Mouse (Mus musculus) spleen, embryonic (tissue): ENCODE data around the gene Rbfox3.

ENCODE experiments used
- CTCF ChIA-PET: fragments of 350-600 bp; sonication (Branson Sonifier 250); formaldehyde crosslinking; loops from one replicate; lab custom pipeline; 2022; lab: Charles Lee

Gene Rbfox3

DNA sequence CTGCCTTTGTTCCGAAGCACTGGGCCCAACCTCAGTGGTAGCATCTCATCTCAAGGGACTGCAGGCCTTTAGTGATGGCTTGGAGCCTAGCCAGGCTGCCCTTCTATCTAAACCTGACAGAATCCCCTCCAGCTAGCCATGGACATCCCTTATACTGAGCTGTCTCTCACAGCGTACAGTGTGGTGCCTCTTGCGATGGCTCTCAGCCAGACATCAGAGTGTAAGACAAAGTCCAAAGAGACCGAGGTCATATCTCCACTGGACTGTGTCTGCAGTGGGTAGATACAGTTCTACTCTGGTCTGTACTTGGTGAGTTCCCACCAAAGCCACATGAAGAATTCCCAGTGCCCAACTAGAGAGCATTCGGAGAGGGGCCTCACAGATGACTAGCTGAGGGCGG is 240.2 kb downstream of the Rbfox3 start:
- CTCF ChIA-PET: no interaction called here

DNA sequence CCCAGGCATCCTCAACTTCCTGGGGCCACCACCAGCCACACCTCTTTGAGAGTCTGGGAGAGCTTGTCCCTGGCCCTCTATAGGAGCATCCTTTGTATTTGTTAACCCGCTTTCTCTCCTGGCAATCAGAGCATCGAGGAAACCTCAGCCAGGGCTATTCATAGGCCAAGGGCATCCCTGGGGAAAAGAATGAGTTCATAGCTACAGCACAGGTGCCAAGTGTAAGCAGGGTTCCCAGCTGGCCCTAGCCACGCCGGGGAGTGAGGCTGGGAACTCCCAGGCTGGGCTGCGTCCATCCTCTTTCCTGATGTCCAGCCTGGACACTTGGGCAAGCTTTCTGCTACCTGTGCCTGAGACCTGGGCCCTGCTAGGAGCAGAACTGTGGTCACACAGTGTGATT is 241.6 kb downstream of the Rbfox3 start:
- CTCF ChIA-PET: no interaction called here

GRCm38 (mm10) chr11:118668351-118668750 is 243.0 kb downstream of the Rbfox3 start:
- CTCF ChIA-PET: no interaction called here

DNA sequence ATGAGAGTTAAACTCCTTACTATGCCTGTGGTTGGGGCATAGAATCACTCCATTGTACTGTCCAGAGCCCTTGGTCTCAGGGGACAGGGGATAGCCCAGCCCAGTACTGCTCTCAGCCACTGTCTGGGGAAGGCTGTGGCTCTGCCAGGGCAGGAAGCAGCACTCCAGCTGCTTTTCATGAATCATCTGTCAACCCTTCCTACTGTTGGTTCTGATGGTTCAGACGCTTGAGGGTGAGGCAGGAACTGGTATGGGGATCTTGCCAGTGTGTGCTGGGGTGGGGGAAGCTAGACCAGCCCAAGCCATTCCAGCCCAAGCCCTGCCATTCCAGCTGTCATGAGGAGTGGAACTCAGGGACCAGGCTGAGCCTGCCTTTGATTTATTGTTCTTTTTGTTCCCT is 243.5 kb downstream of the Rbfox3 start:
- CTCF ChIA-PET: no interaction called here

GRCm38 (mm10) chr11:118666172-118666571 is 245.2 kb downstream of the Rbfox3 start:
- CTCF ChIA-PET: no interaction called here

- CTCF ChIA-PET: no interaction called here
Measured at GRCm38 (mm10) chr11:118663305-118663704, 248.1 kb downstream of the Rbfox3 start.

DNA sequence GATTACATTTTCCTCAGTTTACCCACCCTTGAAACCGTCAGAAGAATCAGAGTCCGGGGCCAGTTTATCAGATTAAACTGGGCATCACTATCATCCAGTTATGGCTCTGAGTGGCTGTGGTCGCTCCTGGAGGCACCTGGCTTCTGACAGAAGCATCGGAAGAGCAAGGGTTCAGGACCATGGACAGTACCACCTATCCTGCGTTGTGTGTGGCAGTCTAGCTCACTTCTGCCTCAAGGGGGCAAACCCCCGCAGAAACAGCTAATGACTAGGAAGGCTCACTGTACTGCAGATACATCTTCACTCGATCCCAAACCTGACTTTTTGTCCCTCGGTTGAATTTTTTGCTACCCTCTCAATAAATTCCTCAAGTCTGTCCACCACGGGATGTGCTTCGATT is 252.1 kb downstream of the Rbfox3 start:
- CTCF ChIA-PET: no interaction called here

DNA sequence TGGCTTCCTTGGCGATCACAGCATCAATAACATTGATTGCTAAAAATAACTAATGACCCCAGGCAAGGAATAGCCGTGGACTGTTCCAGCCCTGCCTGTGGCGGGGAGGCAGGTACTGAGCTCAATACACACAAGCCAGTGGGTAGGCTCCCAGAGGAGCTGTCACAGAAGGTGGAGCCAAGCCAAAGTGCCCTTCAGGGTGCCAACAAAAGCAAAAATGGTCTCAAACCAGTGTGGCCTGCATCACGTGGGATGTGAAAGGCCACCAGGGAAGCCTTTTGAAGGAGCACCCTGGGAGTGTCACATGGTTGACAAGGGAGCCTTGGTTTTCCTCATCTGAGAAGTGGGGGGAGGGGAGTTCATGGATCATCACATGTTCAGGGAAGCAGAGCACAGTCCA is 255.6 kb downstream of the Rbfox3 start:
- CTCF ChIA-PET: no interaction called here

DNA sequence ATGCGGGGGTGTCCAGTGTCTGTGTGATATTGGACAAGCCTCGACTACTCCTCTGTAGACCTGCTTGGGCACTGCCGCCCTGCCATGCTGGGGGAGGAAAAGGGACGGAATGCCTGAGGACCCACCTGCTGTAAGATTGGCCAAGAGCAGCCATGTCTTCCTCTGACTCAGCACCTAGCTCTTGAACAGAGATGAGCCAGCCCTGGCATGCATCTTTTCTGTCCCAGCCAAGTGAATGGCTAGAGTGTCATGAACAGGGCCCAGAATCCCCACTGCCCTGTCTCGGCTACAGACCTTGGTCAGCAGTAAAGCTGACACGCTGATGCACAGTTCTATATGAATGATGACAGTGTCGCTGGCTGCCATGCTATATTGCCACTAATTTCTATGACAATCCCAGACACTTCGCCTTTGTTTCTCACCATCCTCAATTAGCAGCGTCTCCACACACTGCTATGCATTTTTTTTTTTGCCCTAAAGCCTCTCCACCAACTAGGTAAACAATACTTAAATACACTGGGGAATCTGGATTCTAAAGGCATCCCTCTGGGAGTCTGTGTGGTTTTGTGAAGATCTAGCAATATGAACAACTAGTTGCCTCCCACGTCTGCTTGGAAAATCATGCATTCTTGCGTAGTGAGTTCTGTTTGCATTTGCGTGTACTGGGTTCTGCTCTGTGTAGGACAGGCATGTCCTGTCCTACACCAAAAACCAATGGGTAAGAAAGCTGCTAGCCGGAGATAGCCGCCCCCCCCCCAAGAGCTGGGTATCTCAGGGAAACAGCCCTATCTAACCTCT is 257.7 kb downstream of the Rbfox3 start:
- CTCF ChIA-PET: no interaction called here

- CTCF ChIA-PET: no interaction called here
Measured at GRCm38 (mm10) chr11:118652401-118653240, 258.8 kb downstream of the Rbfox3 start.

DNA sequence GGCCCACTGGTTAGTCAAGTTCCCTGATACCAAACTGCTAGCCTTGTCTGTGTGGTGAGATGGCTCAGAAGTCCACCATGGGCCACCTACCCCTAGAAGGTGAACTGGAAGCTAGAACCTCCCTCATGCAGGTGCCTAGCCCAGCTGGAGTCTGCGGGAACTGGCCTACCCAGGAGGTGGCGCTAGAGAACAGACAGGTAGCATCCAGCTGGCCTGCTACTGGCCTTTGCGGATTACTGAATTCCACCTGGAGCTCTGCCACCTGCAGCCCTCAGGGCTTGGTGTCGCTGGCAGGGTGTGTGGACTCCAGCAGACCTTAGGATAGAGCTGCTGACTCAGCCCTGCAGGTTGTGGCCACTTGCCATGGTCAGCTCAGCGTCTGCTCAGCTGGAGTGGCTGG is 263.0 kb downstream of the Rbfox3 start:
- CTCF ChIA-PET: no interaction called here

DNA sequence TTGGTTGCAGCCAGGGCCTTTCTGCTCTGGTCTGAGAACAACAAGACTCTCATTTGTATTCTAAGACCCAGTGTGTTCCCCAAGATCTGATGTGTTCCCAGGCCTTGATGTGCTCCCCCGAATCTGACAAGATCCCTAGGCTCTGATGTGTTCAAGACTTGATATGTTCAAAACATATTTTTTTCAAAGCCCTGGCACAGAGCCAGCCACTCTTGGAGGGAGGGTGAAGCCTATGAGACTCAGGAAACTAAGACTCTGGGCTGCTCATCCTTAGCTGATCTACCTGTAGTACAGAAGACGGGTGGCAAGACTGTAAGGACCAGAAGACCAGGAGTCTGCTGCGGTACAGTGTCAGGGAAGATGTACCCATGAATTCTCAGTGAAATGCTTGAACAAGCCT is 264.5 kb downstream of the Rbfox3 start:
- CTCF ChIA-PET: no interaction called here

GRCm38 (mm10) chr11:118645158-118645557 is 266.2 kb downstream of the Rbfox3 start:
- CTCF ChIA-PET: no interaction called here

DNA sequence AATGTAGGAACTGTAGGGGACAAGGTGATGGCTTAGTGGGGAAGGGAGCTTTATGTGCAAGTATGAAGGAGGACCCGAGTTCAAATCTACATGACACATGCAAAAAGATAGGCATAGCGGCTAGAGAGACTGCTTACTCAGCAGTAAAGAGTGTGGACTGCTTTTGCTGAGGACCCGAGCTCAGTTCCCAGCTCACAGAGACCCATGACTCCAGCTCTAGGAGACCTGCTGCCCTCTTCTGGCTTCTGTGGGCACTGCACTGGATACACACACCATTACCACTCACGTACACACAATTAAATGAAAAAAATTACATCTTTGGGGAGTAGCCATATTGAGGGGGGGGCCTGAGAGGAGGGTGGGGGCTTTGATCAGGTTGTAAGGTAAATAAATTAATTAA is 270.7 kb downstream of the Rbfox3 start:
- CTCF ChIA-PET: interaction anchor here (0.6 kb wide), 1 partner anchor 429 kb away, joined by 3 read pairs; no protein-coding TSS in a partner anchor

- CTCF ChIA-PET: no interaction called here
Measured at GRCm38 (mm10) chr11:118637718-118638117, 273.7 kb downstream of the Rbfox3 start.

DNA sequence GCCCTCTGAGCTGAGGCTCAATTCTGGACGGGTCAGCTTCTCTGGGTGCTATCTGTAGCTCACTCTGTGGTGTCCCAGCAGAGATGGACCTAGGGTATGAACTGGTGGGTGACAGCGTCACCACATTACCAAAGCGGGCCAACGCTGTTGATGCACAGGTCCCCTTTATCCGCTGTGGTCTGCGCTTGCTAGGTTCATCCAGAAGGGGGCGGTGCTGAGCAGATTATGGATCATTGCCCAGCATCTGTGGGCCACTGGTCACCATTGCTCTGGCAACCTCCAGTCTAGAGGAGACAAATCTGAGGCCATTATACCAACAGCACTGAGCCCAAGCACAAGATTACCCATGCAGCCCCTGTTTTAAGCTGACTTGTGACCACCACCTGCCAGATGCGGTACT is 276.8 kb downstream of the Rbfox3 start:
- CTCF ChIA-PET: no interaction called here

DNA sequence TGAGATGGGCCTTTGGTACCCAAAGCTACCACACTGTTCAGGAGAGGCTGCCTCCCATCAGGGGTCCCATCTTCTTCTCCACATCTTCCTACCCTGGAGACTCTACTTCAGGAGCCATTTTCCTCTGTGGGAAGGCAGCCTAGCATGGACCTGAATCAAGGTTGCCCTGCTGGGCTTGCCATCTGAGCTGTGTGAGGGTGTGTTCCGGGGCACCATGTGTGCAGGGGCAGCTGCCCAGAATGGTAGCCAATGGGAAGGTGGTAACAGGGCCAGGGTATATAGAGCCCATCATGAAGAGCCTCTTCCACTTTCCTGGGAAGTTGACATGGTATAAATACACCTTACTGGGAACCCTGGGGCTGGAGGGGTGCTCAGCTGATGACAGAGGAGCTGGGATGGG is 281.7 kb downstream of the Rbfox3 start:
- CTCF ChIA-PET: no interaction called here

GRCm38 (mm10) chr11:118627541-118627940 is 283.9 kb downstream of the Rbfox3 start:
- CTCF ChIA-PET: no interaction called here

GRCm38 (mm10) chr11:118620869-118621268 is 290.5 kb downstream of the Rbfox3 start:
- CTCF ChIA-PET: no interaction called here

DNA sequence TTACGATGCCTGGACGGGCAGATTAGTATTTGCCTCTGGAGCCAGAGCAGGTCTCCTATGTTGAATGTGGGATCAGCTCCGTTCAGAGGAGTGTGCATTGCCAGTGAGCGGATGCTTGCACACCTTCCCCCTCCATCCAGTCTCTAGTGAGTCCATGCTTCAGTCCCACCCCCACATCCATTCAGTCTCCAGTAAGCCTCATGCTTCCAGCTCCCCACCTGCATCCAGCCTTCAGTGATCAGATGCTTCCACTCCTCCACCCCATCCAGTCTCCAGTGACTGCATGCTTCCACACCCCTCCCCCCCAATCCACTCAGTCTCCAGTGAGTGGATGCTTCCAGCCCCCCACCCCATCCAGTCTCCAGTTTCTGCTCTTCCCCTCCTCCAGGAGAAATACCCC is 297.3 kb downstream of the Rbfox3 start:
- CTCF ChIA-PET: no interaction called here

DNA sequence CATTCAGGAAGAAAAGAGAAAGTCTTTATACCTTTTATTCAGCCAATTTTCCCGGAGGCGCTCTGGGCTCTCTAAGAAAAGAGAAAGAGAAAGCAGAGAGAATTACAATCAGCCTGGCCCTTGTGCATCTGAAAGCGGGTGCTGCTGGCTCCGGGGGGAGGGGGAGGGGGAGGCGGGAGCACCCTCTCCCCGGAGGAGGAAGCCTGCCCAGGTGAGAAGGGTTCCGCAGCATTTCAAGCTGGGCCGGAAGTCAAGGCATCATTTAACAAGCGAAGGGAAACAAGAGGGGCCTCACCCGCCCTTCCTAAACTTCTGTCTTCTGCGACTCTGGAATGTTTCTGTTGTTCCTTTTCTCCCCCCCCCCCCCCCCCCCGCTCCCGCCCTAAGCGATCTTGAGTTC is 301.3 kb downstream of the Rbfox3 start:
- CTCF ChIA-PET: interaction anchor here (0.7 kb wide), 1 partner anchor 603 kb away, joined by 12 read pairs; no protein-coding TSS in a partner anchor

DNA sequence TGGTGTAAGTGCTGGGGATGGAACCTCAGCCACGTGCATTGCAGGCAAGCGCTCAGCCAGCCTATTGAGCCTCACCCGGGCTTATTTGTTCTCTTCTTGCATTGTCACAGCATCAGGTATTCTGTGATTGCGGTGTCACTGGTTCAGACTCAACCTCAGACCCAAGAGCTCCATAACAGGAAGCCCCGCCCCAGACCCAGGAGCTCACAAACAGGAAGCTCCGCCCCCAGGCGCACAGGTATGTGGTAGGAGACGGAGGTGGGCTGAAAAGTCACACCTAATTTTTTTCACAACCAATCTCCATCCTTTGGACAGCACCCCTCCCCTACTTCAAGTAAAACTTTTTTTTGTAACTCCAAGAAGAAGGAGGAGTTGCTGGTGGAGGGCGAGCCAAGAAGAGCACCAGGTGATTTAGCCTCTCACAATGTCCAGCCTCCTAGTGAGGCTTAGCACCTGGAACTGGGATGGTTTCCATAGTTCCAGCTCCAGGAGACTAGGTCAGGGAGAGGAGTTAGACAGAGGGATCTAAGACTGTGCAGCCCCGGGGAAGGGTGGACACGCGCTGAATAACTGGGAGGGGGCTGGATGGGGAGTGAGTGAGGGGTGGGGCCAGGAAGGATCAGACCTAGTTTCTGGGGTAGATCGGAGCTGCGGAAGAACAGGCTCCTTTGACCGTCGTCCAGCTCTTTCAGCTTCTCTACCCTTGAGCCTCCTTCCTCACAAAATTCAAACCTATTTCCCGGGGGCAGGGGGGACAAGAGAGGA is 302.0 kb downstream of the Rbfox3 start:
- CTCF ChIA-PET: interaction anchor here (0.5 to 0.7 kb wide), 2 partner anchors 302 to 604 kb away, joined by 4 to 12 read pairs; no protein-coding TSS in a partner anchor
